Mouse (Mus musculus): ENCODE data around the gene Jmjd7. TPM values are rescaled to one million over a fixed set of nuclear protein-coding genes. Genes with fewer than 3 reads are reported as not detected.

Jmjd7 gene
- polyA plus RNA-seq, 1 experiment: 18.2 TPM

DNA sequence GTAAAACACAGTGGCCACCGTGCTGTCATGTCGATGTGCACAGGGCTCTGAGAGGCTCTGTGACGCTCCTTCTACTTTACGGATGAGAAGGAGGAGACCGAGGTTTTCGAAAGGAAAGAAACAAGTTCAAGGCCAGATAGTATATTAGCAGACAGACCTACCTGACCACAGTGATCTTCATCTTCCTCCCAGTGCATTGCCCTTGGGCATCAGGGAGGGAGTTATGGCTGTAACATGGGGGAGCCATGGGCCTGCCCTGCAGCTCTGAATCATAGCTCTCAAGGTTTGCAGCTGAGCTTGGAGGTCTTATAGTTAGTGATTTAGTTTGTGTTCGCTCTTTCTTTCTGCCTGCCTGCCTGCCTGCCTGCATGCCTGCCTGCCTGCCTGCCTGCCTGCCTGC is 20.6 kb upstream of the Jmjd7 start:
- H3K4me1 ChIP-seq (ENCODE audit: control insufficient read depth, insufficient read depth, low read length): peaks cover 2% of the 10 kb centered on the region
- H3K27me3 ChIP-seq (ENCODE audit: control insufficient read depth, insufficient read depth, low read length, poor library complexity, severe bottlenecking): no peaks in the 10 kb centered on the region
- no peak overlapping the region for H3K4me3 ChIP-seq (ENCODE audit: low read depth, low read length)
- H3K9me3 ChIP-seq (replicated peaks; ENCODE audit: control insufficient read depth, insufficient read depth, low read length, poor library complexity, severe bottlenecking): no peaks in the 10 kb centered on the region
- no peaks in the 10 kb centered on the region for H3K36me3 ChIP-seq (ENCODE audit: control insufficient read depth, insufficient read depth, low read length, poor library complexity, severe bottlenecking)
- H3K9ac ChIP-seq (ENCODE audit: low read depth, poor library complexity, severe bottlenecking): no peak overlapping the region
- H3K27ac ChIP-seq (ENCODE audit: insufficient read depth, low read length): no peak overlapping the region
- TF ChIP-seq EP300 (IDR thresholded peaks at IDR 0.05; ENCODE audit: insufficient read depth, low read depth, low read length) (no peak), CTCF (IDR thresholded peaks at IDR 0.05; ENCODE audit: low read depth, low read length) (no peak), POLR2A (IDR thresholded peaks at IDR 0.05; ENCODE audit: insufficient read depth, low read length) (no peak)

DNA sequence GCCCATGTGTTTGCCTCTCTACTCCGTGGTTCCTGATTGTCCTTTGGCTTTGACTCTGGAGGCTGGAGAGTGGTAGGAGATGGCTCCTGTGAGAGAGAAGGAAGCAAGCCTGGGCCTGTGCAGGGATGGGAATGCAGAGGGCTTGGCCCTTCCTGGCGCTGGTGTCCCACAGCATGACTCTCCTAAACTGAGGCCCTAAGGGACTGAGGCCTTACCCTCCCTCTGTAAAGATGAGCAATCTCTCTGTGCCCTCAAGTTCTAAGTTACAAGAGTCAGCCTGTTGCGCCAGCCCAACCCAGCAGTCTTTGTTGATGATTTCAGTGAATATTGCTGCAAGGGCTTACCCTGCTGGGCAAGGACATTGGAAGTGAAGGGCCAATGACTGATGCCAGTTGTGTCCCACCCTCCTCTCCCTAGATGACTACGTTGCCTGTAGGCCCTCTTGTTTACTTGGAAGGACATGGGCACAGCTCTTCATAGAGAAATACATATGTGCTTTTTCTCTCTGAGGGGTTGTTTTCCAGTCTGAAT is 19.5 kb upstream of the Jmjd7 start:
- no peaks in the 10 kb centered on the region for H3K9me3 ChIP-seq (replicated peaks; ENCODE audit: control insufficient read depth, insufficient read depth, low read length, poor library complexity, severe bottlenecking)
- TF ChIP-seq EP300 (IDR thresholded peaks at IDR 0.05; ENCODE audit: insufficient read depth, low read depth, low read length) (no peak), POLR2A (IDR thresholded peaks at IDR 0.05; ENCODE audit: insufficient read depth, low read length) (no peak), CTCF (IDR thresholded peaks at IDR 0.05; ENCODE audit: low read depth, low read length) (no peak)
- H3K36me3 ChIP-seq (ENCODE audit: control insufficient read depth, insufficient read depth, low read length, poor library complexity, severe bottlenecking): no peaks in the 10 kb centered on the region
- no peak overlapping the region for H3K4me3 ChIP-seq (ENCODE audit: low read depth, low read length)
- no peaks in the 10 kb centered on the region for H3K27me3 ChIP-seq (ENCODE audit: control insufficient read depth, insufficient read depth, low read length, poor library complexity, severe bottlenecking)
- no peak overlapping the region for H3K27ac ChIP-seq (ENCODE audit: insufficient read depth, low read length)
- H3K9ac ChIP-seq (ENCODE audit: low read depth, poor library complexity, severe bottlenecking): no peak overlapping the region
- H3K4me1 ChIP-seq (ENCODE audit: control insufficient read depth, insufficient read depth, low read length): peaks cover 2% of the 10 kb centered on the region

DNA sequence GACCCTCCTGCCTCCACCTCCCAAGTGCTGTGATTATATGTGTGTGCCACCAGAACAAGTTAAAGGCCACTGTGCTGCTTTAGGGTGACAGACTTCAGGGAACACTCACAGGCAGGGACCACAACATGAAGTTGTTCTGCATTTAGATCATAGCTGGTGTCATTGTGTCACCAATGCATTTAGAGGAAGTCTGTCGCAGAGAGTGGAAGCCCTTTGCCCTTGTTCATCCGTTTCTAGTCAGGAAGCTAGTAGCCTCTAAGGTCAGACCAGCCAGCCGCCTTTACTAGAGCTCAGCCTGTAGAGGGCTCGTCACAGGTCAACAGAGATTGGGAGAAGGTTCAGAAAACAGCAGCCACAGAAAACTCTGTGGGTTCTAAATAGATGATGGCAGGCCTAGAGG is 18.6 kb upstream of the Jmjd7 start:
- Histone ChIP-seq H3K9ac (ENCODE audit: low read depth, poor library complexity, severe bottlenecking) (no peak overlapping the region), H3K9me3 (replicated peaks; ENCODE audit: control insufficient read depth, insufficient read depth, low read length, poor library complexity, severe bottlenecking) (no peaks in the 10 kb centered on the region), H3K27ac (ENCODE audit: insufficient read depth, low read length) (no peak overlapping the region), H3K4me1 (ENCODE audit: control insufficient read depth, insufficient read depth, low read length) (peaks cover 2% of the 10 kb centered on the region), H3K4me3 (ENCODE audit: low read depth, low read length) (no peak overlapping the region), H3K27me3 (ENCODE audit: control insufficient read depth, insufficient read depth, low read length, poor library complexity, severe bottlenecking) (no peaks in the 10 kb centered on the region), H3K36me3 (ENCODE audit: control insufficient read depth, insufficient read depth, low read length, poor library complexity, severe bottlenecking) (no peaks in the 10 kb centered on the region)
- TF ChIP-seq CTCF (IDR thresholded peaks at IDR 0.05; ENCODE audit: low read depth, low read length) (no peak), POLR2A (IDR thresholded peaks at IDR 0.05; ENCODE audit: insufficient read depth, low read length) (no peak), EP300 (IDR thresholded peaks at IDR 0.05; ENCODE audit: insufficient read depth, low read depth, low read length) (no peak)

DNA sequence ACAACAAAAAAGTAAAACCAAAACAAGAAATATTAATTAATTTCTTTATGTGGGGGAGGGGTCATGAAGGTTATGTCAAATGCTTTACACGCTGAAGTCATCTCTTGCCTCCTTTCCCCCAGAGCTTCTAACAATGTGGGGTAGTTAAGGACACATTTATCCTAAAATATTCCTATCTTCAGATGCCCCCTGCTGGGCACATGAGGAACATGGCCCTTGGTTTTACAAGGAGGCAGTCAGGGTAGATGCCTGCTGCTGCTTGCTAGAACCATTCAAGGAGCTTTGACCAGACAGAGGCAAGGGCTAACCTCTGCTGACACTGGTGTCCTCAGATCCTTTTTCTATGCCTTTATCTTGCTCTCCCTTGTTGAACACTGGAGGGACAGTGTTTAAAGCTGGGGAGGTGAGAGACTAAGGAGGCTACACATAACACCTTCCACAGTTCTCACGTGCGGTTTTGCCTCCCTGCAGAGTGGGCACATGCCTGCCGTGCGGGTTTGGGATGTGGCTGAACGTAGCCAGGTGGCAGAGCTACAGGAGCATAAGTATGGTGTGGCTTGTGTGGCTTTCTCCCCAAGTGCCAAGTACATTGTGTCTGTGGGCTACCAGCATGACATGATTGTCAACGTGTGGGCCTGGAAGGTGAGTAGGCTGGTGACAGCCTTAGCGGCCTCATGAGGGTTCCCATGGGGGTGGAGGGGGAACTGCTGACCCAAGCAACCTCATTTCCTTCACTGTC is 15.7 kb upstream of the Jmjd7 start:
- no peak overlapping the region for H3K4me3 ChIP-seq (ENCODE audit: low read depth, low read length)

DNA sequence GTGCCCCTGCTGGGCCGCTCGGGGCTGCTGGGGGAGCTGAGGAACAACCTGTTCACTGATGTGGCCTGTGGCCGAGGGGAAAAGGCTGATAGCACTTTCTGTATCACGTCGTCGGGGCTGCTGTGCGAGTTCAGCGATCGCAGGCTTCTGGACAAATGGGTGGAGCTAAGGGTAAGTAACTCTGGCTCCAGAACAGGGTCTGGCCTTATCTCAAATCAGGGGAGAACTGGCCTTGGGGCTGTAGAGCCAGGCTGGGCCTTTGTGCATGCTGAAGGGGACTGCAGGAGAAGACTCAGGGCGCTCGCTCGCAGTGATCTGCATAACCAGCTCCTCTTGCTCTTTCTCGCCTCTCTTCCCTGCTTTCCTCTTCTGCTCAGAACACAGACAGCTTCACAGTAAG is 14.4 kb upstream of the Jmjd7 start:
- H3K36me3 ChIP-seq (ENCODE audit: control insufficient read depth, insufficient read depth, low read length, poor library complexity, severe bottlenecking): no peaks in the 10 kb centered on the region
- H3K9me3 ChIP-seq (replicated peaks; ENCODE audit: control insufficient read depth, insufficient read depth, low read length, poor library complexity, severe bottlenecking): no peaks in the 10 kb centered on the region
- H3K4me3 ChIP-seq (ENCODE audit: low read depth, low read length): no peak overlapping the region
- H3K27ac ChIP-seq (ENCODE audit: insufficient read depth, low read length): no peak overlapping the region
- H3K27me3 ChIP-seq (ENCODE audit: control insufficient read depth, insufficient read depth, low read length, poor library complexity, severe bottlenecking): no peaks in the 10 kb centered on the region
- no peaks in the 10 kb centered on the region for H3K4me1 ChIP-seq (ENCODE audit: control insufficient read depth, insufficient read depth, low read length)
- H3K9ac ChIP-seq (ENCODE audit: low read depth, poor library complexity, severe bottlenecking): no peak overlapping the region
- TF ChIP-seq EP300 (IDR thresholded peaks at IDR 0.05; ENCODE audit: insufficient read depth, low read depth, low read length) (no peak), POLR2A (IDR thresholded peaks at IDR 0.05; ENCODE audit: insufficient read depth, low read length) (no peak), CTCF (IDR thresholded peaks at IDR 0.05; ENCODE audit: low read depth, low read length) (no peak)

More for the DNA sequence above, 15.7 kb upstream of the Jmjd7 start:
- H3K9ac ChIP-seq (ENCODE audit: low read depth, poor library complexity, severe bottlenecking): no peak overlapping the region
- H3K36me3 ChIP-seq (ENCODE audit: control insufficient read depth, insufficient read depth, low read length, poor library complexity, severe bottlenecking): no peaks in the 10 kb centered on the region
- H3K27me3 ChIP-seq (ENCODE audit: control insufficient read depth, insufficient read depth, low read length, poor library complexity, severe bottlenecking): no peaks in the 10 kb centered on the region
- peaks cover 2% of the 10 kb centered on the region for H3K4me1 ChIP-seq (ENCODE audit: control insufficient read depth, insufficient read depth, low read length)
- TF ChIP-seq POLR2A (IDR thresholded peaks at IDR 0.05; ENCODE audit: insufficient read depth, low read length) (no peak), CTCF (IDR thresholded peaks at IDR 0.05; ENCODE audit: low read depth, low read length) (peak; percentile 20), EP300 (IDR thresholded peaks at IDR 0.05; ENCODE audit: insufficient read depth, low read depth, low read length) (no peak)
- no peaks in the 10 kb centered on the region for H3K9me3 ChIP-seq (replicated peaks; ENCODE audit: control insufficient read depth, insufficient read depth, low read length, poor library complexity, severe bottlenecking)
- H3K27ac ChIP-seq (ENCODE audit: insufficient read depth, low read length): no peak overlapping the region

DNA sequence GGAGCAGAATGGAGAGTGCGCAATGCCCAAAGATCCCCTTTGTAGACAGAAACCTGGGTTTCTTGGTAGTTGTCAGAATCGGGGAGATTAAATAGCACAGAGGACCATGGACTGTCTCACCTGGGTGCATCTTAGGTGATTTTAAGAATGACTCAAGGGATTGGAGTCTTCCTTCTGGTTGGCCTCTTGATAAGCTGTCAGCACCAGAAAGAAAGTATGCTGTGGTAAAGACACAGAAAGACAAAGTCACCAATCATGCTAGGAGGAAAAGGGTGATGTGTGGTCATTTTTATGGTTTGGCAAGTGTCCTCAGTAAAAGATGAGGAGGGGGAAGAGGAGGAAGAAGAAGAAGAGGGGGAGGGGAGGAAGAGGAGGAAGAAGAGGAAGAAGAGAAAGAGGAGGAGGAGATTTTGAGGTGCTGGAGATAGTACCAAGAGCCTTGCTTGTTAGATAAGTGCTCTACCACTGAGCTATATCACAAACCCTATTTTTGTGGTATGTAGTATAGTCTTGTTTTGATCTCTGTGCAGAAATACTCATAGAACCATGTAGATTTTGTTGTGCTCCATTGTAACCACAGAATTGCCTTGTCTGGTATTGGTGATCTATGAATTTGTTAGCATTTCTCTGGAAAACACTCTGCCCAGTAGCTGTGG is 13.3 kb upstream of the Jmjd7 start:
- Histone ChIP-seq H3K9ac (ENCODE audit: low read depth, poor library complexity, severe bottlenecking) (no peak overlapping the region), H3K36me3 (ENCODE audit: control insufficient read depth, insufficient read depth, low read length, poor library complexity, severe bottlenecking) (no peaks in the 10 kb centered on the region), H3K27me3 (ENCODE audit: control insufficient read depth, insufficient read depth, low read length, poor library complexity, severe bottlenecking) (no peaks in the 10 kb centered on the region), H3K27ac (ENCODE audit: insufficient read depth, low read length) (no peak overlapping the region), H3K9me3 (replicated peaks; ENCODE audit: control insufficient read depth, insufficient read depth, low read length, poor library complexity, severe bottlenecking) (no peaks in the 10 kb centered on the region), H3K4me1 (ENCODE audit: control insufficient read depth, insufficient read depth, low read length) (no peaks in the 10 kb centered on the region), H3K4me3 (ENCODE audit: low read depth, low read length) (no peak overlapping the region)
- TF ChIP-seq CTCF (IDR thresholded peaks at IDR 0.05; ENCODE audit: low read depth, low read length): no peak
- TF ChIP-seq EP300 (IDR thresholded peaks at IDR 0.05; ENCODE audit: insufficient read depth, low read depth, low read length): no peak
- no peak for TF ChIP-seq POLR2A (IDR thresholded peaks at IDR 0.05; ENCODE audit: insufficient read depth, low read length)
